Mouse (Mus musculus): ENCODE measurements at regions not wholly inside any gene's neighbourhood (a gene's known extent, or its start where the extent isn't known, plus 50 kb on each side); places are given as distances from the start of the nearest gene placed in this dataset.

DNA sequence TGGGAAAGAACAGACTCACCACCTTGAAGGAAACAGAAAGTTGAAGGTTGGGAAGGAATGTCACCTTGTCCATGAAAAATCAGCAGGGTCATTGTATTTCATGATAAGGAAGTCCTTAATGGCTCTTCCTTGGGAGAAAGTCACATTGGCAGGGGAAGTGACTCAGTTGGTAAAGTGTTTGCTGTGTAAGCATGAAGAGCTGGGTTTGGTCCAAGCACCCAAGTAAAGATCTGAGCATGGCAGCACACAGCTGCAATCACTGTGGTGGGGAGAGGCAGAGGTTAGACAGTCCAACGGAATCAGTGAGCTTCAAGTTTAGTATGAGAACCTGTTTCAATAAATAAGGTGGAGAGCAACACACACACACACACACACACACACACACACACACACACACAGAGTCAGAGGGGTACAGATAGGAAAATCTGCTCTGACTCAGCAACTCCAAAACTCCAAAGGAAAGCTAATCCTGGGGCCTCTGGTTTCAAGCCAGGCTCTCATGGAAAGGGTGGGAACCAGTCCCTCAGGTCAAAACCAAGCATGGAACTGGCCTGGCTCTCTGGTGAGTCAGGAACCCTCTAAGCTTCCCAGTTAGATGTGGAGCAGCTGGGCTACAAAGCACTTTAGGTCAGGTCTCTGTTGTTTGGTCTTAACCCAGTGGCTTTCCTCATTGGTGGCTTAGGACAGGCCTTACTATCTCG lies 180.2 kb upstream of the Jade1 start:
- Histone ChIP-seq H3K36me3 (no peaks in the 10 kb centered on the region), H3K9ac (no peak overlapping the region), H3K4me3 (replicated peaks) (no peak overlapping the region), H3K27ac (no peak overlapping the region), H3K4me2 (no peak overlapping the region), H3K4me1 (peaks cover 22% of the 10 kb centered on the region), H3K9me3 (replicated peaks) (no peaks in the 10 kb centered on the region), H3K27me3 (no peaks in the 10 kb centered on the region)
- no peak for ATAC-seq (replicated peaks; ENCODE audit: low FRiP score)
- 78% methylated on average over 2 of the region's 2 CpGs for WGBS

DNA sequence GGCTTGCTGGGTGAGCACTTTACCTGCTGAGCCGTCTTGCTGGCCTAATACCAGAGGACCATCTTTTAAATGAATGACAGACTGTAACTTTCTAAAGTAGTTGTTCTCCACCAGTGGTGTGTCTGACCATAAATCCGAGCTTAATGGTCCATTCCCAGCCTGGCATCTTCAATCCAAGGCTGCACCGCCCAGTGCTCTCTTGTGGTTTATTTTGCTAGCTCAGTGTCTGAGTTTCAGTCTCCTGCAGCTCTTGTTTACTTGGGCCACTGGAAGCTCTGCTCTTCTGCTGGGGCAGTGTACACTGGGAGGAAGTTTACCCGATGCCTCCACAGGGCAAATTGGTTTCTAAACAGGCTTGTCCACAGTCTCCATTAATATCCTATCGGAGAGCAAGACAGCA lies 182.3 kb upstream of the Jade1 start:
- Histone ChIP-seq H3K4me2 (no peak overlapping the region), H3K9me3 (replicated peaks) (no peaks in the 10 kb centered on the region), H3K27ac (0 out of 2 replicates have a peak overlapping the region, but pooled peaks have one; percentile 10), H3K4me3 (replicated peaks) (no peak overlapping the region), H3K9ac (no peak overlapping the region), H3K4me1 (peaks cover 18% of the 10 kb centered on the region), H3K27me3 (no peaks in the 10 kb centered on the region), H3K36me3 (no peaks in the 10 kb centered on the region)
- 18% methylated on average over 5 of the region's 5 CpGs for WGBS
- ATAC-seq (replicated peaks; ENCODE audit: low FRiP score): peak; percentile 75

DNA sequence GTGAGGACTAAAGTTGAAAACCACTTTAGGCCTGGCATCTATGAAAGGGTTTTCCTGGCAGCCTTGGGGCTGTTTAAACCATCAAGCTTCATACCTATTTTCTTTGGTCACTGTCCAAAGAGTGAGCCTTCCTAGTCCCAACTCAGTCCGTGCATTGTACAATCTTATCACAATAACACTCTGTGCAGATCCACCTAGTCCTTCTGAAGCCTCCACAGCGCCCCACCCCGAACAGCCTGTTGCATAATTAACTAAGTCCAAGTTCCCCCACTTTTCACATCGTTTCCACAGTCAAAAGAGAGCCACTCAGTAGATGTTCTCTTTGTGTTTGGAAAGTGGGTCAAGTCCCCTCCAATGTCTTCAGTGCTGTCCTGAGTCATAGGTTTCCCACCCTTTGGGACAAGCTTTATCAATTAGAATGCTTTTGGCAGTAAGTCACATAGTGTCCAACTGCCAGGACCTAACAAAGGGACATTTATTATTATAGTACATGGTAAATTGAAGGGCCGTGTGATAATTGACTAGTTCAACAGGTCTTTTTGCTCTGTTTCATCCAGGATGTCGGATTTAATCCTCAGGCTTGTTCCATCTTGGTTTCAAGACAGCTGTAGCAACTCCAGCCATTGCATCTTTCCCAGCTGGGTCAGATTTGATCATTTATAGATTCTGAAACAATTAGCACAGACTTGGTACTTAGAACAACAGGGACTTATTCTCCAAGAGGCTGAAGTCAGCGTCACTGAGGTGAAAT lies 187.0 kb upstream of the Jade1 start:
- H3K9ac ChIP-seq: no peak overlapping the region
- no peaks in the 10 kb centered on the region for H3K27me3 ChIP-seq
- peaks cover 15% of the 10 kb centered on the region for H3K4me1 ChIP-seq
- no peaks in the 10 kb centered on the region for H3K9me3 ChIP-seq (replicated peaks)
- 85% methylated on average over 7 of the region's 7 CpGs for WGBS
- no peak overlapping the region for H3K4me2 ChIP-seq
- H3K27ac ChIP-seq: no peak overlapping the region
- no peaks in the 10 kb centered on the region for H3K36me3 ChIP-seq
- no peak overlapping the region for H3K4me3 ChIP-seq (replicated peaks)
- ATAC-seq (replicated peaks; ENCODE audit: low FRiP score): no peak

DNA sequence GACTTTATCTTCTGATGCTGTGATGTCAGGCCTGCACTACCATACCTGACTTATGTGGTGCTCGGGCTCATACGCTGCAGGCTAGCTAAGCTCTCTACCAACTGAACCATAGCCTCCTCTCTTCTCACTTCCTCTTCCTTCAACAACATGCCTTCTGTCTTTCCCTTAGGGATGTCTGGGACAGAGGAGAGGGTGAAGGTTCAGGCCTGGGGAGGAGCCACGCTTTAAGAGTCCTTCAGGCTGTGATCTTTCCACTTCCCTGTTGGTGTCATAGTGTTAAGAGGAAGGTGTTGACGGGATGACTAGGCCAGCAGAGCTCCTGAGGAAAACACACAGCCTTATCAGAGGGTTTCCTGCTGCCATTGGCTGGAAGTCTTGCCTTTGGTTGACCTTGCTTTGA lies 188.8 kb upstream of the Jade1 start:
- no peak overlapping the region for H3K4me3 ChIP-seq (replicated peaks)
- 50% methylated on average over 4 of the region's 4 CpGs for WGBS
- ATAC-seq (replicated peaks; ENCODE audit: low FRiP score): peak; percentile 73
- no peak overlapping the region for H3K9ac ChIP-seq
- H3K4me2 ChIP-seq: no peak overlapping the region
- H3K27me3 ChIP-seq: no peaks in the 10 kb centered on the region
- H3K9me3 ChIP-seq (replicated peaks): no peaks in the 10 kb centered on the region
- peak overlapping the region; percentile 22; the same call in 1 of the 2 replicates for H3K27ac ChIP-seq
- H3K36me3 ChIP-seq: no peaks in the 10 kb centered on the region
- peaks cover 15% of the 10 kb centered on the region for H3K4me1 ChIP-seq

DNA sequence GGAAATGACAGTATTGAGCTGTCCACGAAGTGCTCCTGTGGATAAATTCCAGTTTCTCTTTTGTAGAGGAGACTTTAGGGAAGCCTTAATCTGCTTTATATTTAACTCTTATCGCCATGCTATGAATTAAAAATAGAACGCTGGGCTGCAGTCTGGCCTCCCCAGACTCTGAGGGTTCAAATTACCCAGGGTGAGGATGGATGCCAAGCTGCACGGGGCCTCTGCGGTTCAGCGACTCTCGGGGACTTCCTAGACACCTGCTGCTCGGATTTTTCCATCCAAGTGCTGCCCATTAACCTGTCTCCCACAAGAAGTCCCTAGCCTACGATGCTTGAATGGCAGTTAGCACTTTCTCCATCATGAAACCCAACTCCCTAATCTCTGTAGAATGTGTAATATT lies 189.3 kb upstream of the Jade1 start:
- Histone ChIP-seq H3K4me1 (peaks cover 15% of the 10 kb centered on the region), H3K27ac (peak overlapping the region; percentile 22; the same call in 1 of the 2 replicates), H3K9me3 (replicated peaks) (no peaks in the 10 kb centered on the region), H3K4me2 (no peak overlapping the region), H3K36me3 (no peaks in the 10 kb centered on the region), H3K4me3 (replicated peaks) (no peak overlapping the region), H3K27me3 (no peaks in the 10 kb centered on the region), H3K9ac (no peak overlapping the region)
- ATAC-seq (replicated peaks; ENCODE audit: low FRiP score): peak; percentile 74
- WGBS: 27% methylated on average over 9 of the region's 9 CpGs

DNA sequence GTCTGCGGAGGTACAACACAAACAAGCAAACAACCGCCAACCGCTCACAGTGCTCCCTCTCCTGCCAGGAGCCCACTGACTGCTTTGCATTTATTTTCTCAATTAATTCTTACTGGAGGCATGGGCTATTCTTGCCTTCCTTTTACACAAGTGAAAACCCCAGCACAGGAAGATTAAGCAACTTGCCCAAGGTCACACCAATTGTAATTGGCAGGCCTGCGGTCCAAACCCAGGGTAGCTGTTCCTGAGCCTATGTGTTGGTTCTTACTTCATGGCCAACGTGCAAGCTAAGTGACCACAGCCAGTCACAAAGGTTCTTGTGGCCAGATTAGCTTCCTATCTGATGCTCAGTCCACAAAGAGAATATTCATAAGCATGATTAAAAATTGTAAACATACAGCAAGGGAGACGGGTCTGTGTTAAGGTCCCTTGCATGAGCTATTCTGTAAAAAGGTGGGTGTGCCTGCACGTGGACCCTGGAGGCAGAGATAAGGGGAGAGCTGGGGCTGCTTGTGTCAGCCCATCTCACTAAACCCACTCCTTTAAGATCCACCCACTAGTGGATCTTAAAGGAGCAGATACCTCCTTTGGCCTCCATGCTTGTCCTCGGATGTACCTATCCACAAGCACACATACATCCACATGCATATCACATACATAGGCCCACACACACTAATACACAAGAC lies 190.2 kb upstream of the Jade1 start:
- ATAC-seq (replicated peaks; ENCODE audit: low FRiP score): no peak
- Histone ChIP-seq H3K4me2 (no peak overlapping the region), H3K36me3 (no peaks in the 10 kb centered on the region), H3K4me3 (replicated peaks) (no peak overlapping the region), H3K27me3 (no peaks in the 10 kb centered on the region), H3K4me1 (peaks cover 18% of the 10 kb centered on the region), H3K9me3 (replicated peaks) (no peaks in the 10 kb centered on the region), H3K27ac (no peak overlapping the region), H3K9ac (no peak overlapping the region)
- WGBS: 79% methylated on average over 8 of the region's 8 CpGs

DNA sequence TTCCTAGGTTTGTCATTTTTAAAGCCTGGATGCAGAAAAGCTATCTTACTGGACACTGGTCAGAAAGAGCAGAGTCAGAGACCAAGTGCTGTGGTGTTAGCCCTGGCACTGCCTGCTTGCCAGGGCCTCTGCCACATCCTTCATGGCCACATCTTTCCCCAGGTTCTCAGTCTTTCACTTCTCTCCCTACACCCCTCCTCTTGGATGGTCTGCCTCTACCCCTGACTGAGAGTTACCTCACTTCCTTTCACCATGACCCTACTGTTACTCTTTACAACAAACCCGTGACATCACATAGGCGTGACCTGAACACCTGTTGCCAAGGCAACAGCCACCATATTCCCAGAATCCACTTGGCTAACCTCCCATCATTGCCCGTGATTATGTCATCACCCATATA lies 191.6 kb upstream of the Jade1 start:
- Histone ChIP-seq H3K27me3 (no peaks in the 10 kb centered on the region), H3K4me2 (no peak overlapping the region), H3K9me3 (replicated peaks) (no peaks in the 10 kb centered on the region), H3K9ac (no peak overlapping the region), H3K4me1 (peaks cover 24% of the 10 kb centered on the region), H3K27ac (no peak overlapping the region), H3K4me3 (replicated peaks) (no peak overlapping the region), H3K36me3 (no peaks in the 10 kb centered on the region)
- WGBS: 76% methylated on average over 3 of the region's 3 CpGs
- no peak for ATAC-seq (replicated peaks; ENCODE audit: low FRiP score)

DNA sequence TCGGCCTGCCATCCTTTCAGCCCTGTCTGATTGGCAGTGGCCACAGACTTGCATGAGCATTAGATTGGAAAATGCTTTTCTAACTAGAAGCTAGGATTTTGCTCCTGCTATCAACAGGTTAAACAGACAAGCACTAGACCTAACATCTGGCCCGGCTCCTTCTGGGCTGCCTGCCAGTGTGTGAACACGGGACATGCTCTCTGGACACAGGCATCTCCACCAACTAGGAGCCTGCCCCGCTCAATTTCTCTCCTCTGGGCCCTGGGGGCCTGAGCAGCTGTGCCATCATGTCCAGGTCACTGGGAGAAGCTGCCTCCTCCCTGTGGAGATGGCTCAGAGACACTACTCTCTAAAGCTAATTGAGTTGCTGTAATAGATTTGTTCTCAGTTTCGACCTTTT lies 195.3 kb upstream of the Jade1 start:
- no peaks in the 10 kb centered on the region for H3K9me3 ChIP-seq (replicated peaks)
- no peaks in the 10 kb centered on the region for H3K36me3 ChIP-seq
- WGBS: 49% methylated on average over 5 of the region's 5 CpGs
- H3K4me2 ChIP-seq: no peak overlapping the region
- H3K4me1 ChIP-seq: peaks cover 9% of the 10 kb centered on the region
- H3K27me3 ChIP-seq: no peaks in the 10 kb centered on the region
- no peak overlapping the region for H3K4me3 ChIP-seq (replicated peaks)
- no peak overlapping the region for H3K27ac ChIP-seq
- no peak overlapping the region for H3K9ac ChIP-seq
- no peak; the same call in 1 of the 2 replicates for ATAC-seq (replicated peaks; ENCODE audit: low FRiP score)

DNA sequence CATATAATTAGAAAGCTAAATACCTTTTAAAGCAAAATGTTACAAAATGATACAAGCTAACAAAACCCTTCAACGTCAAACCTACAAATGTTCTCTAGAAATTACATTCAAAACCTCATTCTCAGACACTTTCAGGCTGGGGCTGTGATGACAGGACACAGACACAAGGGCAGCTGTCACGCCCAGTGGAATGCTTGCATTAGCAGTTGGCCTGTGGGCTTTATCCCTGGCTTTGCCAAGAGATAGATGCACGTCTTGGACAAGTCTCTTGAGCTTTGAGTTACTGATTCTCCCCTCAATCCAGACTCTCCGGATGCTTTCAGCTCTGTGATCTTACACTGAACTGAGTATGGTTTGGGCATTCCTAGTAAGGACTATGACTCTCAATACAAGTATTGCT lies 196.1 kb upstream of the Jade1 start:
- H3K36me3 ChIP-seq: no peaks in the 10 kb centered on the region
- H3K4me2 ChIP-seq: no peak overlapping the region
- no peak overlapping the region for H3K4me3 ChIP-seq (replicated peaks)
- no peaks in the 10 kb centered on the region for H3K27me3 ChIP-seq
- H3K9ac ChIP-seq: no peak overlapping the region
- peaks cover 9% of the 10 kb centered on the region for H3K4me1 ChIP-seq
- no peak overlapping the region for H3K27ac ChIP-seq
- WGBS: 81% methylated on average over 4 of the region's 4 CpGs
- H3K9me3 ChIP-seq (replicated peaks): no peaks in the 10 kb centered on the region
- ATAC-seq (replicated peaks; ENCODE audit: low FRiP score): no peak

DNA sequence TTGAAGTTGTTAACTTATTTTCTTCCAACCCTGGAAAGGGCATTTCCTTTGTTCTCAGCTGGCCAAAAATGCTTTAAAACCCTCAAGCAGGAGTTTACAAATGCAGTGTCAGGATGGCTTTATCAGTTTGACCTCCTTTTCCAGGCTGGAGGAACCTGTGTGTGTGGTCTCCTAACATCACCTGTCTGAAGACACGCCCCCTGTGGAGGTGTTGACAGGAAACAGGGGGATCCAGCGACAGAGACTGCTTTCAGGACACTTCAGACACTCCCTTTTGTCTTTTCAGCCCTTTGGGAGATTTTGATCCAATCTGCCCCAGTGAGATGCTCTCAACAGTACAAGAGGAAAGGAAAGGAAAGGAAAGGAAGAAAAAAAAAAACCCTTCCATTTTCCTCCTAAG lies 202.5 kb upstream of the Jade1 start:
- no peaks in the 10 kb centered on the region for H3K27me3 ChIP-seq
- no peak overlapping the region for H3K4me2 ChIP-seq
- no peak overlapping the region for H3K9ac ChIP-seq
- no peaks in the 10 kb centered on the region for H3K36me3 ChIP-seq
- no peaks in the 10 kb centered on the region for H3K9me3 ChIP-seq (replicated peaks)
- no peak for ATAC-seq (replicated peaks; ENCODE audit: low FRiP score)
- no peaks in the 10 kb centered on the region for H3K4me1 ChIP-seq
- no peak overlapping the region for H3K27ac ChIP-seq
- no peak overlapping the region for H3K4me3 ChIP-seq (replicated peaks)
- 42% methylated on average over 2 of the region's 2 CpGs for WGBS

DNA sequence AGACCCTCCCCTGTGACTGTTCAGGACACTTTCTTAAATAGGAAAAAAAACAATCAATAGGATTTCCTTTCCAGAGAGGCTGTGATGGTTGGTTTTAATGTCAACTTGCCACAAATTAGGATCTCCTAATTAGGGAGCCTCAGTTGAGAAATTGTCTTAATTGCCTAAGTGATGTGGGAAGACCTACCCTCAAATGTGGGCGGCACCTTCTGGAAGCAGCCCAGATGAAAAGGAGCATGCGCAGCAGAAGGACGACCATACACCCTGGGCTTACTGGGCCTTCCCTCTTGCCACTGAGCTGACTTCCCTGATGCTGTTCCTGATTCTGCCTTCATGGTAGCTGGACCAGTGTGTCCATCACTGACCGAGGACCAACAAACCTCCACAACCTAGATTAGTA lies 203.7 kb upstream of the Jade1 start:
- no peaks in the 10 kb centered on the region for H3K27me3 ChIP-seq
- no peak overlapping the region for H3K4me3 ChIP-seq (replicated peaks)
- no peaks in the 10 kb centered on the region for H3K4me1 ChIP-seq
- H3K9ac ChIP-seq: no peak overlapping the region
- no peak overlapping the region for H3K27ac ChIP-seq
- whole genome bisulfite sequencing: 81% methylated on average over 4 of the region's 4 CpGs
- no peak for ATAC-seq (replicated peaks; ENCODE audit: low FRiP score)
- H3K36me3 ChIP-seq: no peaks in the 10 kb centered on the region
- H3K4me2 ChIP-seq: no peak overlapping the region
- no peaks in the 10 kb centered on the region for H3K9me3 ChIP-seq (replicated peaks)

DNA sequence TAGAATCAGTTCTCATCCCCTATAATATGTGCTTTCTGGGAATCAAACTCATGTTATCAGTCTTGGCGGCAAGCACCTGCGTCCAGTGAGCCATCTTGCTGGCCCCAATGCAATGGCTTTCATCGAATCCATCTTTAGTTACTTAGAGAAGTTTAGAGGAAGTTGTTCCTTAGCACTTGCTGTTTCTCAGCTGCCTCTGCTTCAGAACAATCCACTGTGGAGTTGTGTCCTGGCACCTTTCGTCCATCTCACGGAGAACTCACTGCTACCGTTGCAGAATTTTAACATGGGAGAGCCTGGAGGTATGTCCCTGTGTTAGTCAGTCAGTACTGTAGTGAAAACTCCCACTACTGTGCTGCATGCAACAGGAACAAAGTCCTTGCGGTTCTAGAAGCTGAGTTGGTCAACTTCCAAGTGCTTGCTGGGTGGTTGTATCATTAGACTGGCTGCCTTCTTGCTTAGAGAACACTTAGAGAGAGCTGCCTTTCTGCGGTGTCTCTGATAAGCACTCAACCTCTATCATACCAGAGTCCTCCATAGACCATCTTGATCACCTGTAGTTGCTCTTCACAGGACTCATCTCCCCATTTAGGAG lies 204.3 kb upstream of the Jade1 start:
- no peak overlapping the region for H3K4me2 ChIP-seq
- H3K4me1 ChIP-seq: no peaks in the 10 kb centered on the region
- no peak overlapping the region for H3K27ac ChIP-seq
- no peaks in the 10 kb centered on the region for H3K27me3 ChIP-seq
- ATAC-seq (replicated peaks; ENCODE audit: low FRiP score): no peak
- H3K9me3 ChIP-seq (replicated peaks): no peaks in the 10 kb centered on the region
- WGBS: 91% methylated on average over 8 of the region's 8 CpGs
- no peak overlapping the region for H3K4me3 ChIP-seq (replicated peaks)
- no peak overlapping the region for H3K9ac ChIP-seq
- H3K36me3 ChIP-seq: no peaks in the 10 kb centered on the region

Data from kidney, embryonic 15.5 days (tissue).